Mouse (Mus musculus) left cerebral cortex, adult 2 months (tissue): ENCODE results near the gene Cdc45. TPM values are rescaled to one million over a fixed set of nuclear protein-coding genes. Genes with fewer than 3 reads are reported as not detected.
A peak's percentile ranks its signal among the peaks of the same experiment; 100 is the strongest.

Experiments
- DNase-seq, 2 experiments: peaks; one replicate each; pipeline ENCODE4 v3.0.0; 2021 to 2022; ENCODE audit warnings: low spot score in 2 of 2, mixed read lengths in 1 of 2; ENCODE audit errors: extremely low spot score in 1 of 2
- H3K27ac ChIP-seq: fragments of 200-600 bp; 2 replicates; pipeline ENCODE4 v1.8.1; 2022
- H3K4me3 ChIP-seq: fragments of 200-600 bp; 2 replicates; pipeline ENCODE4 v1.8.1; 2022
- CTCF ChIP-seq: fragments of 200-600 bp; IDR thresholded peaks from 2 replicates; pipeline ENCODE4 v1.8.1; 2022; ENCODE audit warnings: antibody characterized with exemption, mild to moderate bottlenecking, moderate library complexity
- intact Hi-C: fragments of 180-260 bp; cut with DNase I; formaldehyde crosslinking; loops from one replicate; pipeline ENCODE4 v1.15.1; 2025
- total RNA-seq, 2 experiments: library from RNA; stranded (reverse); gene quantifications; 2 replicates each; pipeline ENCODE4 v1.2.3; 2021

Gene Cdc45
- total RNA-seq, 2 experiments from 2014 or later = 1.4 to 2.6 TPM

DNA sequence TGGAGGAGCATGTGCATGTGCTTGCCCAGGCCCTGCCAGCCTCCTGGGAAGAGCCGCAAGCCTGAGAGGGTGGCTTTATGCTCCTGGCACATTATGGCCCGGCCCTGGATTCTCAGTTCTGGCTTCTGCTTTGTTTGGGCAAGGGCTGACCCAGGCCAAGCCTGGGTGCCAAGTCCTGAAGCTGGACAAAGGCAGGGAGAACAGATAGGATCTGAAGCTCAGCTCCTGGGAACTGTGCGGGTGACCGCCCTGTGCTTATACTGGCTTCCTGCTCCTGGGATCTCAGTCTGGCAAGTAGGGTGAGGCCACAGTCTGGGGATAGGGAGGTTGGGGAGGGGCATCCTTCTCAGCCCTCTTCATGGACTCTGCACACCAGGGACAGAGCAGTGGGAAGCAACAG lies 50.1 kb downstream of the Cdc45 start:
- intact Hi-C loops = no loop called here
- no peak for TF ChIP-seq CTCF
- DNase-seq = no peak
- H3K4me3 ChIP-seq = no peak overlapping the region
- H3K27ac ChIP-seq = no peak overlapping the region

DNA sequence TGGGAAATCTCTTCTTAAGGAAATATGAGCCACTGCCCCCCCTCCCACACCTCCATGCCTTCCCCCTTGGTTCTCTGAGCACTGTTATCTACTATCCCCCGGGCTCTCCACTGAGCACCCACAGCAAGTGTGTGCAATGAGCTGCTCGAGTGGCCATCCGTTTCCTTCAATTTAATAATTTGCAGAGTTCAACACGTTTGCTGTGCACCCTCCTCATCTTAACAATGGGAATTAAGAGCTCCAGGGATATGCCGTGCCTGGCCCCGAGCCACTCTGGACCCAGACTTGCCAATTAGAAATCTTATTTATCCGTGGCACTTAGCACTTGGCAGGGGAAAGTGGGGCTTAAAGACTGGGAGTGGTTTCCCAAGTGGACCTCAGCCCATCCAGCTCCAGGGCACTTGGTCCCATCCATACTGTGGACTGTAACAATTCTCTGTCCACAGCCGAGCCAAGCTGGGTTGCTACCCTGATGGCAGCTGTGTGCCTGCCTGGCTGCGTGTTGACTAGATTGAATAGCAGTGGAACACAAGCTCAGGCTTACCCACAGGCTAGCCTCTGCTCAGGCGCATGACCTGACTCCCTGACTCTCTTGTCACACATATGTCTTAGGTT lies 59.8 kb downstream of the Cdc45 start:
- DNase-seq = no peak
- TF ChIP-seq CTCF = no peak
- intact Hi-C loops = no loop called here
- no peak overlapping the region for H3K27ac ChIP-seq
- no peak overlapping the region for H3K4me3 ChIP-seq

DNA sequence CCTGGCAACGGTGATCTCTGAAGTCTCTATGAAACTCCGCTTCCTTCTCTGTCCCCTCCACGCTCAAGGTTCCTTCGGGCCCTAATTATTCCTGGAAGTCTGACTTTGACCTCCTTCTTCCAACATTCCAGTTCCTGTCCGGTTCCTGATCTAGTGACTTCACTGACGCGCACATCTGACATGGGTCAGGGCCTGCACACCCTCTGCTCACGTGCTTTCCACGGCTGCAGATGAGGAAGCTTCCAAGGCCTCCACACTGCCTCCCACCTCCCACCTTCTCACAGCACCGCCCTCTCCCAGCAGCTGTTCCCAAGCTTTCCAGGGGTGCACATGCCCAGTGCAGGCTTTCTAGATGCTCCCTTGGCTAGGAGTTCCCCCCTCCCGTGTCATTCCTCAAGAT lies 60.7 kb downstream of the Cdc45 start:
- Histone ChIP-seq H3K27ac (no peak overlapping the region), H3K4me3 (no peak overlapping the region)
- no peak for TF ChIP-seq CTCF
- DNase-seq = no peak
- intact Hi-C loops = no loop called here

DNA sequence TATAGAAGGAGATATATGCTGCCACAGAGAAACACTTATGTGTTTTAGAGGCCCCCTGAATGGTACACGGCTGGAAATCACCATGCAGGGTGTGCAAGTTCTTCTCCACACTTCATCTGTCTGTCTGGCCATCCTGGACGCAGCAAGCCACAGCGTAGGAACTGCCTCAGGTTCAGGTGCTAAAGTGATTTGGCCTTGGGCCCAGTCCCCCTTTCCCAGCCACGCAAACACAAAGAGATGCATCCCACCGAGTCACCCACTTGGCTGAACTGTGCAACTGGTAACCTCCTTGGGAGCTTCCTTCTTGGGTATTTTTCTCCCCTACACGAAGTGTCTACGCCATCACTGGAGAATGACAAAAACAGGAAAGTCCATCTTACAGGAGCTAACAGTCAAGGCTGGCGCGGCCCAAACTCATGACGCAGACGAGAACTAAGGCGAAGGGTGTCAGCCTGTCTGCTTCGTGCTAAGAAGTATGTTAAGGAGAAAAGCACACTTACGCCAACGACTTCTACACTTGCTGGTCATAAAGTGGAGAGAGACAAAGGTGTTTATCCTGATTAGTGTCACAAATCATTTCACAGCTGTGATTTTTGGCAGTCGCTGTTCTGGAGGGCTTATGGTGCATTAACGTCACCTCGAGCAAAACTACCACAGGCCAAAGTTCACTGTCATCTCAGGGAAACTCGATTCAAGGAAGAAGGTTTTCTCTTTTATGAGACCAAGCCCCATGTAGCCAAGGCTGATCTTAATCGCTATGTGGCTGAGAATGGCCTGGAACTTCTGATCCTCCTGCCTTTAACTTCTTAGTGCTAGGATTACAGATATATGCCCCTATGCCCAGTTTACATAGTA lies 65.3 kb downstream of the Cdc45 start:
- no peak overlapping the region for H3K27ac ChIP-seq
- no peak overlapping the region for H3K4me3 ChIP-seq
- DNase-seq = no peak
- intact Hi-C loops = no loop called here
- TF ChIP-seq CTCF = no peak

DNA sequence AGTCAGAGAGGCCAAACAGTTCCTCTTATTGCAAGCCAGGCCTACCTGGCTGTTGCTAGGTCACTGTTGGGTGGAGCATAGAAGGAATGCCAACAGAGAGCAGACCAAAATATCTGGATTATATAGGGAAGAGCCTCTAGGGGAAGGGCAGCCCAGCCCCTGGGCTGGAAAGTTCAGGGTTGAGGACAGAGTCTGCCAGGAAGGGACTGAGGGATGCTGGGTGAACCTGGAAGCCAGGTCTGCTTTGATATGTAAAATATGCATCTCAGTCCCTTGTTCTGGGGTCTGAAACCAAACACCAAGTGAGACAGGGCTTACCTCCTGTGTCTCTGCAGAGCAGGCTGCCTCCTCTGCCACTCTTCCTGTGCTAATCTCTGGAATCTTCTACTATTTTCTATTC lies 73.5 kb downstream of the Cdc45 start:
- DNase-seq = no peak
- intact Hi-C loops = no loop called here
- Histone ChIP-seq H3K4me3 (no peak overlapping the region), H3K27ac (no peak overlapping the region)
- no peak for TF ChIP-seq CTCF

DNA sequence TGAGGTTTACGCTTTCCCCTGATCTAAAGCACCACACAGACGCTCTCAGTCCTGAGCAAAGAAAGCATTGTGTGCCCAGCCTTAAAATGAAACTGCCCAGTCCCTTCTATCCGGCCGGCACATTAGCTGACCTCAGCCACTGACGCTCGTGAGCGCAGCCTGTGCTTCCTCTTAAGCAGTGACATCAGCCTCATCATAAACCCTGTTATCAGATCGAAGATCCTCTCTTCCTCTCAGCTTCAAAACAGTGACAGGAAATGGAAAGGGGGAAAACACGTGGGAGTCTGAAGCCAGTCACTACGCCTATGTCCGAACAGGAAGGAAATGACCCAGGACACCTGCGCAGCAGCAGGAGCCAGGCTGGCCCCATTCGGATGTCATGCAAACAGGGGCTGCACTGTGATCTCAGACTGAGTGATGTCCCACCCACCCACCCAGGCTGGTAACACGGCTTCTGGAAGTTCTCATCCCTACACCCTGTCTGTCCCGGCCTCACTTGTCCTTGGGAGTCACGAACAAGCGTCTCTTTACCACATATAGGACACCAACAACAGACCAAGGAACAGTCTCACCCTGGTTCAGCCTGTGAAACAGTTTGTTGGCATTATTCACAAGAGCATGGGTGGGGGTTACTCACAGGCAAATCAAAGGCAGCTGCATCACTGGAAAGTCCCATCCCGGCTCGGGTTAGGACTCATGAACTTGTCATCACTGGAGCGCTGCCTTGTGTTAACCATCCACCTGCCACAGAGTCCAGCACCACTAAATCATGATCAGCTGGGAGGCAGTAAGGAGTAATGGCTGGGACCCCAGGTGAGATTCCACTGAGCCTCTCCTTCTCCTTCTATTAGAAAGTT lies 78.5 kb downstream of the Cdc45 start:
- Histone ChIP-seq H3K27ac (peak overlapping the region; percentile 26; the same call in 1 of the 2 replicates), H3K4me3 (0 out of 2 replicates have a peak overlapping the region, but pooled peaks have one; percentile 18)
- no peak for DNase-seq
- intact Hi-C loops = no loop called here
- TF ChIP-seq CTCF = no peak

DNA sequence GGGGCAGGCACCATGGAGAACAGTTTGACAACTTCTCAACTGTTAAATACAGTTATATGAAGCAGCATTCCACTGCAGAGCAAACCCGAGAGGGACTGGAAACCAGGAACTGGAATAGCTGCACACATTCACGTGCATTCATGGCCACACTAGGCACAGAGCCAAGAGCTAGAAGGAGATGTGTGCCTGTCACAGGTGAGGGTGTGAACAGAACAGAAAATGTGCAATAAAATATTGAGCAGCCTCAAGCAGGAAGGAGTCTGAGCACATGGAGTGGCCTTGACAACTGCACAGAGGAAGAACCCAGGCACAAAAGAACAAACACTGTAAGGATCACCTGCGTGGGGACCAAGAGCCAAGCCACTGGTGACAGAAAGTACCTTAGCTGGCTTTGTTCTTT lies 81.1 kb downstream of the Cdc45 start:
- intact Hi-C loops = no loop called here
- H3K27ac ChIP-seq = no peak overlapping the region
- no peak for DNase-seq
- H3K4me3 ChIP-seq = no peak overlapping the region
- TF ChIP-seq CTCF = no peak

Other genes starting within 250 kb of the Cdc45 start
- gene Tbx1, start 221.3 kb downstream of the Cdc45 start, total RNA-seq = 1 to 10 TPM; 1.1 to 2.0 TPM
- 1 to 10 TPM; 1.1 to 1.8 TPM for gene Gp1bb, start 189.6 kb downstream of the Cdc45 start, total RNA-seq
- gene Gm49601, start 185.6 kb downstream of the Cdc45 start, total RNA-seq = 100 to 1,000 TPM; 260 to 297 TPM
- 100 to 1,000 TPM; 801 to 836 TPM for gene Sept5, start 182.0 kb downstream of the Cdc45 start, total RNA-seq
- 10 to 100 TPM; 36.2 to 48.3 TPM for gene Cldn5, start 35.1 kb downstream of the Cdc45 start, total RNA-seq
- gene Ufd1, start 208 bp downstream of the Cdc45 start, total RNA-seq = 10 to 100 TPM; 85.5 to 94.7 TPM
- 10 to 100 TPM; 24.7 to 28.3 TPM for gene 2510002D24Rik, start 24.6 kb upstream of the Cdc45 start, total RNA-seq
- gene Gm28539, start 24.6 kb upstream of the Cdc45 start, total RNA-seq = 10 to 100 TPM; 11.4 to 18.9 TPM
- gene Mrpl40, start 64.9 kb upstream of the Cdc45 start, total RNA-seq = 10 to 100 TPM; 34.0 to 34.4 TPM
- 10 to 100 TPM; 82.1 to 93.6 TPM for gene Hira, start 65.0 kb upstream of the Cdc45 start, total RNA-seq